Mouse (Mus musculus): ENCODE data around the gene Ssna1. TPM values are rescaled to one million over a fixed set of nuclear protein-coding genes. Genes with fewer than 3 reads are reported as not detected.

Gene Ssna1
- polyA plus RNA-seq, 1 experiment, result 143 TPM

- Histone ChIP-seq H3K79me2 (ENCODE audit: control insufficient read depth, insufficient read depth) (peaks cover 31% of the 10 kb centered on the region), H3K27me3 (ENCODE audit: control insufficient read depth, insufficient read depth, insufficient read length) (no peaks in the 10 kb centered on the region), H3K36me3 (ENCODE audit: control insufficient read depth, insufficient read depth) (peaks cover 23% of the 10 kb centered on the region), H3K4me3 (ENCODE audit: insufficient read depth, poor library complexity, severe bottlenecking) (peak within 1 kb of the TSS; percentile 96), H3K79me3 (ENCODE audit: low read depth) (peaks cover 18% of the 10 kb centered on the region), H3ac (ENCODE audit: control insufficient read depth, insufficient read length, low read depth) (peak within 1 kb of the TSS; percentile 86)
- peak; percentile 77 for TF ChIP-seq MAX (IDR thresholded peaks at IDR 0.05)
- TF ChIP-seq CTCF (IDR thresholded peaks at IDR 0.05; ENCODE audit: control insufficient read depth, insufficient read depth, insufficient read length), result no peak
These were observed 16.9 kb downstream of the Ssna1 start, which contains the start of gene Tmem203 for GRCm38 (mm10) chr2:25255284-25255779. Tmem203 (plus strand) TSS chr2:25255439.

- no peak overlapping the region for H3ac ChIP-seq (ENCODE audit: control insufficient read depth, insufficient read length, low read depth)
- H3K4me3 ChIP-seq (ENCODE audit: insufficient read depth, poor library complexity, severe bottlenecking), result no peak overlapping the region
- no peak for TF ChIP-seq USF1 (IDR thresholded peaks at IDR 0.05; ENCODE audit: low read depth)
- peak; percentile 3 for TF ChIP-seq CTCF (IDR thresholded peaks at IDR 0.05; ENCODE audit: control insufficient read depth, insufficient read depth, insufficient read length)
- H3K79me2 ChIP-seq (ENCODE audit: control insufficient read depth, insufficient read depth), result peaks cover 31% of the 10 kb centered on the region
- H3K27me3 ChIP-seq (ENCODE audit: control insufficient read depth, insufficient read depth, insufficient read length), result no peaks in the 10 kb centered on the region
- H3K79me3 ChIP-seq (ENCODE audit: low read depth), result peaks cover 18% of the 10 kb centered on the region
- peaks cover 47% of the 10 kb centered on the region for H3K36me3 ChIP-seq (ENCODE audit: control insufficient read depth, insufficient read depth)
These were observed 19.9 kb downstream of the Ssna1 start for GRCm38 (mm10) chr2:25252331-25252730.

- Histone ChIP-seq H3K27me3 (ENCODE audit: control insufficient read depth, insufficient read depth, insufficient read length) (peaks cover 19% of the 10 kb centered on the region), H3K79me2 (ENCODE audit: control insufficient read depth, insufficient read depth) (no peaks in the 10 kb centered on the region), H3K4me3 (ENCODE audit: insufficient read depth, poor library complexity, severe bottlenecking) (no peak within 1 kb of the TSS), H3K36me3 (ENCODE audit: control insufficient read depth, insufficient read depth) (peaks cover 39% of the 10 kb centered on the region), H3ac (ENCODE audit: control insufficient read depth, insufficient read length, low read depth) (no peak within 1 kb of the TSS), H3K79me3 (ENCODE audit: low read depth) (no peaks in the 10 kb centered on the region)
- TF ChIP-seq MYOG (IDR thresholded peaks at IDR 0.05; ENCODE audit: control insufficient read depth, extremely low read depth, insufficient read length), result no peak
- no peak for TF ChIP-seq MAX (IDR thresholded peaks at IDR 0.05)
- TF ChIP-seq MYOD1 (IDR thresholded peaks at IDR 0.05; ENCODE audit: control insufficient read depth, insufficient read length, low read depth), result no peak
- TF ChIP-seq CTCF (IDR thresholded peaks at IDR 0.05; ENCODE audit: control insufficient read depth, insufficient read depth, insufficient read length), result no peak
- TF ChIP-seq CEBPB (IDR thresholded peaks at IDR 0.05; ENCODE audit: low read depth), result no peak
- no peak for TF ChIP-seq FOSL1 (IDR thresholded peaks at IDR 0.05; ENCODE audit: insufficient read depth, low read length, poor library complexity, severe bottlenecking)
These were observed 25.8 kb downstream of the Ssna1 start, which contains the start of gene AL732309.1 for GRCm38 (mm10) chr2:25246183-25247072. AL732309.1 (minus strand) TSS chr2:25246863.

- no peak overlapping the region for H3ac ChIP-seq (ENCODE audit: control insufficient read depth, insufficient read length, low read depth)
- no peaks in the 10 kb centered on the region for H3K79me3 ChIP-seq (ENCODE audit: low read depth)
- H3K79me2 ChIP-seq (ENCODE audit: control insufficient read depth, insufficient read depth), result no peaks in the 10 kb centered on the region
- no peak for TF ChIP-seq CEBPB (IDR thresholded peaks at IDR 0.05; ENCODE audit: low read depth)
- TF ChIP-seq MAX (IDR thresholded peaks at IDR 0.05), result no peak
- TF ChIP-seq USF1 (IDR thresholded peaks at IDR 0.05; ENCODE audit: low read depth), result no peak
- no peak for TF ChIP-seq FOSL1 (IDR thresholded peaks at IDR 0.05; ENCODE audit: insufficient read depth, low read length, poor library complexity, severe bottlenecking)
- TF ChIP-seq MYOG (IDR thresholded peaks at IDR 0.05; ENCODE audit: control insufficient read depth, extremely low read depth, insufficient read length), result no peak
- no peak for TF ChIP-seq CTCF (IDR thresholded peaks at IDR 0.05; ENCODE audit: control insufficient read depth, insufficient read depth, insufficient read length)
- TF ChIP-seq MYOD1 (IDR thresholded peaks at IDR 0.05; ENCODE audit: control insufficient read depth, insufficient read length, low read depth), result no peak
- no peak overlapping the region for H3K4me3 ChIP-seq (ENCODE audit: insufficient read depth, poor library complexity, severe bottlenecking)
- H3K27me3 ChIP-seq (ENCODE audit: control insufficient read depth, insufficient read depth, insufficient read length), result peaks cover 21% of the 10 kb centered on the region
- H3K36me3 ChIP-seq (ENCODE audit: control insufficient read depth, insufficient read depth), result peaks cover 17% of the 10 kb centered on the region
These were observed 28.1 kb downstream of the Ssna1 start for GRCm38 (mm10) chr2:25244144-25244543.

- no peak overlapping the region for H3ac ChIP-seq (ENCODE audit: control insufficient read depth, insufficient read length, low read depth)
- peaks cover 24% of the 10 kb centered on the region for H3K27me3 ChIP-seq (ENCODE audit: control insufficient read depth, insufficient read depth, insufficient read length)
- TF ChIP-seq USF1 (IDR thresholded peaks at IDR 0.05; ENCODE audit: low read depth), result no peak
- TF ChIP-seq MYOG (IDR thresholded peaks at IDR 0.05; ENCODE audit: control insufficient read depth, extremely low read depth, insufficient read length), result no peak
- no peak for TF ChIP-seq FOSL1 (IDR thresholded peaks at IDR 0.05; ENCODE audit: insufficient read depth, low read length, poor library complexity, severe bottlenecking)
- TF ChIP-seq MYOD1 (IDR thresholded peaks at IDR 0.05; ENCODE audit: control insufficient read depth, insufficient read length, low read depth), result no peak
- no peak for TF ChIP-seq MAX (IDR thresholded peaks at IDR 0.05)
- no peak for TF ChIP-seq CEBPB (IDR thresholded peaks at IDR 0.05; ENCODE audit: low read depth)
- TF ChIP-seq CTCF (IDR thresholded peaks at IDR 0.05; ENCODE audit: control insufficient read depth, insufficient read depth, insufficient read length), result no peak
- no peaks in the 10 kb centered on the region for H3K79me3 ChIP-seq (ENCODE audit: low read depth)
- H3K4me3 ChIP-seq (ENCODE audit: insufficient read depth, poor library complexity, severe bottlenecking), result no peak overlapping the region
- H3K79me2 ChIP-seq (ENCODE audit: control insufficient read depth, insufficient read depth), result no peaks in the 10 kb centered on the region
- peaks cover 11% of the 10 kb centered on the region for H3K36me3 ChIP-seq (ENCODE audit: control insufficient read depth, insufficient read depth)
These were observed 28.9 kb downstream of the Ssna1 start for GRCm38 (mm10) chr2:25243342-25243741.

- Histone ChIP-seq H3K4me3 (ENCODE audit: insufficient read depth, poor library complexity, severe bottlenecking) (no peak within 1 kb of the TSS), H3K79me3 (ENCODE audit: low read depth) (no peaks in the 10 kb centered on the region), H3K79me2 (ENCODE audit: control insufficient read depth, insufficient read depth) (no peaks in the 10 kb centered on the region), H3K27me3 (ENCODE audit: control insufficient read depth, insufficient read depth, insufficient read length) (peaks cover 24% of the 10 kb centered on the region), H3K36me3 (ENCODE audit: control insufficient read depth, insufficient read depth) (peaks cover 5% of the 10 kb centered on the region), H3ac (ENCODE audit: control insufficient read depth, insufficient read length, low read depth) (no peak within 1 kb of the TSS)
- TF ChIP-seq MAX (IDR thresholded peaks at IDR 0.05) (no peak), CTCF (IDR thresholded peaks at IDR 0.05; ENCODE audit: control insufficient read depth, insufficient read depth, insufficient read length) (no peak), MYOG (IDR thresholded peaks at IDR 0.05; ENCODE audit: control insufficient read depth, extremely low read depth, insufficient read length) (no peak), MYOD1 (IDR thresholded peaks at IDR 0.05; ENCODE audit: control insufficient read depth, insufficient read length, low read depth) (no peak), CEBPB (IDR thresholded peaks at IDR 0.05; ENCODE audit: low read depth) (no peak), USF1 (IDR thresholded peaks at IDR 0.05; ENCODE audit: low read depth) (no peak), FOSL1 (IDR thresholded peaks at IDR 0.05; ENCODE audit: insufficient read depth, low read length, poor library complexity, severe bottlenecking) (no peak)
These were observed 30.1 kb downstream of the Ssna1 start, which contains the start of the genes Rnf208 and Cysrt1 for GRCm38 (mm10) chr2:25242101-25242506. Rnf208 (plus strand) TSS chr2:25242255. Cysrt1 (minus strand) TSS chr2:25242452.

Measured in C2C12 (cell line).